Mouse (Mus musculus) limb, embryonic 15.5 days (tissue): Measurements from ENCODE around the gene Tle4. TPM values are rescaled to one million over a fixed set of nuclear protein-coding genes. Genes with fewer than 3 reads are reported as not detected.

ENCODE experiments used
- ATAC-seq: fragments of 200-750 bp; cut with Nextera tagmentation; 2 replicates; pipeline ENCODE4 v1.8.0; 2017; ENCODE audit warnings: low read depth, moderate TSS enrichment; ENCODE audit not compliant: insufficient number of reproducible peaks, low FRiP score, low TSS enrichment
- H3K27ac ChIP-seq: fragments of 300-500 bp; sonication (generic); 2 replicates; pipeline ENCODE4 v1.5.1; 2015; ENCODE audit warnings: moderate library complexity, mild to moderate bottlenecking, inconsistent platforms
- H3K27me3 ChIP-seq: fragments of 300-500 bp; sonication (generic); 2 replicates; pipeline ENCODE4 v1.6.1; 2015; ENCODE audit warnings: inconsistent platforms
- H3K36me3 ChIP-seq: fragments of 300-500 bp; sonication (generic); 2 replicates; pipeline ENCODE4 v1.6.1; 2015; ENCODE audit warnings: inconsistent platforms
- H3K4me1 ChIP-seq: fragments of 300-500 bp; sonication (generic); 2 replicates; pipeline ENCODE4 v1.6.1; 2015; ENCODE audit warnings: inconsistent platforms
- H3K4me2 ChIP-seq: fragments of 300-500 bp; sonication (generic); 2 replicates; pipeline ENCODE4 v1.6.1; 2015; ENCODE audit warnings: mild to moderate bottlenecking, inconsistent platforms
- H3K4me3 ChIP-seq: fragments of 300-500 bp; sonication (generic); 2 replicates; pipeline ENCODE4 v1.5.1; 2015; ENCODE audit warnings: mild to moderate bottlenecking, inconsistent platforms
- H3K9ac ChIP-seq: fragments of 300-500 bp; sonication (generic); 2 replicates; pipeline ENCODE4 v1.6.1; 2015; ENCODE audit warnings: inconsistent platforms
- H3K9me3 ChIP-seq: fragments of 300-500 bp; sonication (generic); 2 replicates; pipeline ENCODE4 v1.6.1; 2016; ENCODE audit warnings: inconsistent platforms
- WGBS: fragments of 180-500 bp; shearing (Covaris S2); methylation state at CpG from one replicate; pipeline ENCODE4 v1.1.7; 2015; 5-methylcytosine and 5-hydroxymethylcytosine counted together
- polyA plus RNA-seq: library from polyadenylated mRNA; unstranded; fragments of >200 nt; fragmentation: Nextera tagmentation; extraction: Ambion mirVana; gene quantifications from 2 replicates; pipeline ENCODE4 v1.2.1, GENCODE M21; 2015

Gene Tle4
- polyA plus RNA-seq, 1 experiment from 2014 or later: 14.6 TPM

GRCm38 (mm10) chr19:14547133-14547842 is 50.6 kb downstream of the Tle4 start:
- ATAC-seq: no peak
- no peaks in the 10 kb centered on the region for H3K9me3 ChIP-seq
- no peak overlapping the region for H3K9ac ChIP-seq
- no peak overlapping the region for H3K4me2 ChIP-seq
- H3K4me3 ChIP-seq: no peak overlapping the region
- H3K27ac ChIP-seq: no peak overlapping the region
- H3K27me3 ChIP-seq: no peaks in the 10 kb centered on the region
- no peaks in the 10 kb centered on the region for H3K36me3 ChIP-seq
- H3K4me1 ChIP-seq: no peaks in the 10 kb centered on the region
- 93% methylated on average over 8 of the region's 8 CpGs for WGBS

- Histone ChIP-seq H3K4me1 (no peaks in the 10 kb centered on the region), H3K27ac (no peak overlapping the region), H3K4me3 (no peak overlapping the region), H3K36me3 (no peaks in the 10 kb centered on the region), H3K4me2 (no peak overlapping the region), H3K27me3 (no peaks in the 10 kb centered on the region), H3K9ac (no peak overlapping the region), H3K9me3 (no peaks in the 10 kb centered on the region)
- no peak for ATAC-seq
- 72% methylated on average over 1 of the region's 1 CpGs for WGBS
Observed at GRCm38 (mm10) chr19:14545485-14545884, 52.4 kb downstream of the Tle4 start.

- H3K27me3 ChIP-seq: no peaks in the 10 kb centered on the region
- no peaks in the 10 kb centered on the region for H3K9me3 ChIP-seq
- no peak overlapping the region for H3K9ac ChIP-seq
- H3K4me1 ChIP-seq: no peaks in the 10 kb centered on the region
- 78% methylated on average over 1 of the region's 1 CpGs for WGBS
- no peak overlapping the region for H3K4me2 ChIP-seq
- no peaks in the 10 kb centered on the region for H3K36me3 ChIP-seq
- H3K27ac ChIP-seq: no peak overlapping the region
- no peak for ATAC-seq
- no peak overlapping the region for H3K4me3 ChIP-seq
Observed at GRCm38 (mm10) chr19:14543305-14543704, 54.5 kb downstream of the Tle4 start.

- no peak overlapping the region for H3K27ac ChIP-seq
- H3K9ac ChIP-seq: no peak overlapping the region
- no peaks in the 10 kb centered on the region for H3K36me3 ChIP-seq
- 57% methylated on average over 3 of the region's 3 CpGs for WGBS
- H3K4me1 ChIP-seq: no peaks in the 10 kb centered on the region
- H3K4me2 ChIP-seq: no peak overlapping the region
- H3K9me3 ChIP-seq: no peaks in the 10 kb centered on the region
- no peak overlapping the region for H3K4me3 ChIP-seq
- no peak for ATAC-seq
- H3K27me3 ChIP-seq: no peaks in the 10 kb centered on the region
Observed at GRCm38 (mm10) chr19:14540678-14541077, 57.2 kb downstream of the Tle4 start.

GRCm38 (mm10) chr19:14536676-14537075 is 61.2 kb downstream of the Tle4 start:
- Histone ChIP-seq H3K9ac (no peak overlapping the region), H3K4me1 (no peaks in the 10 kb centered on the region), H3K36me3 (no peaks in the 10 kb centered on the region), H3K4me3 (no peak overlapping the region), H3K4me2 (no peak overlapping the region), H3K27me3 (no peaks in the 10 kb centered on the region), H3K27ac (no peak overlapping the region), H3K9me3 (no peaks in the 10 kb centered on the region)
- WGBS: 87% methylated on average over 2 of the region's 2 CpGs
- ATAC-seq: no peak

- no peaks in the 10 kb centered on the region for H3K27me3 ChIP-seq
- no peak for ATAC-seq
- no peaks in the 10 kb centered on the region for H3K9me3 ChIP-seq
- no peak overlapping the region for H3K27ac ChIP-seq
- no peaks in the 10 kb centered on the region for H3K4me1 ChIP-seq
- H3K36me3 ChIP-seq: no peaks in the 10 kb centered on the region
- no peak overlapping the region for H3K4me2 ChIP-seq
- H3K4me3 ChIP-seq: no peak overlapping the region
- no peak overlapping the region for H3K9ac ChIP-seq
Observed at GRCm38 (mm10) chr19:14534447-14534846, 63.4 kb downstream of the Tle4 start.

GRCm38 (mm10) chr19:14532861-14533260 is 65.0 kb downstream of the Tle4 start:
- Histone ChIP-seq H3K27me3 (no peaks in the 10 kb centered on the region), H3K4me3 (no peak overlapping the region), H3K4me1 (no peaks in the 10 kb centered on the region), H3K4me2 (no peak overlapping the region), H3K36me3 (no peaks in the 10 kb centered on the region), H3K9ac (no peak overlapping the region), H3K27ac (no peak overlapping the region), H3K9me3 (no peaks in the 10 kb centered on the region)
- ATAC-seq: no peak
- WGBS: 97% methylated on average over 6 of the region's 6 CpGs

- WGBS: 72% methylated on average over 2 of the region's 2 CpGs
- Histone ChIP-seq H3K9ac (no peak overlapping the region), H3K27ac (no peak overlapping the region), H3K36me3 (peaks cover 12% of the 10 kb centered on the region), H3K9me3 (no peaks in the 10 kb centered on the region), H3K4me1 (no peaks in the 10 kb centered on the region), H3K27me3 (no peaks in the 10 kb centered on the region), H3K4me3 (no peak overlapping the region), H3K4me2 (no peak overlapping the region)
- no peak for ATAC-seq
Observed at GRCm38 (mm10) chr19:14520098-14520802, 77.6 kb downstream of the Tle4 start.

GRCm38 (mm10) chr19:14519186-14519585 is 78.7 kb downstream of the Tle4 start:
- ATAC-seq: no peak
- WGBS: 76% methylated on average over 7 of the region's 7 CpGs
- no peak overlapping the region for H3K9ac ChIP-seq

GRCm38 (mm10) chr19:14518438-14519044 is 79.3 kb downstream of the Tle4 start:
- no peak overlapping the region for H3K9ac ChIP-seq
- H3K27me3 ChIP-seq: no peaks in the 10 kb centered on the region
- no peaks in the 10 kb centered on the region for H3K4me1 ChIP-seq
- H3K4me3 ChIP-seq: no peak overlapping the region
- no peak overlapping the region for H3K4me2 ChIP-seq
- WGBS: 53% methylated on average over 9 of the region's 9 CpGs
- H3K27ac ChIP-seq: no peak overlapping the region
- H3K36me3 ChIP-seq: peaks cover 13% of the 10 kb centered on the region
- no peak for ATAC-seq
- H3K9me3 ChIP-seq: no peaks in the 10 kb centered on the region

More at GRCm38 (mm10) chr19:14519186-14519585, 78.7 kb downstream of the Tle4 start:
- no peaks in the 10 kb centered on the region for H3K27me3 ChIP-seq
- no peaks in the 10 kb centered on the region for H3K9me3 ChIP-seq
- H3K4me2 ChIP-seq: no peak overlapping the region
- H3K4me1 ChIP-seq: no peaks in the 10 kb centered on the region
- no peak overlapping the region for H3K27ac ChIP-seq
- peaks cover 13% of the 10 kb centered on the region for H3K36me3 ChIP-seq
- H3K4me3 ChIP-seq: no peak overlapping the region

GRCm38 (mm10) chr19:14516420-14516819 is 81.4 kb downstream of the Tle4 start:
- Histone ChIP-seq H3K36me3 (peaks cover 13% of the 10 kb centered on the region), H3K4me2 (no peak overlapping the region), H3K27me3 (no peaks in the 10 kb centered on the region), H3K27ac (no peak overlapping the region), H3K9me3 (no peaks in the 10 kb centered on the region), H3K4me3 (no peak overlapping the region), H3K9ac (no peak overlapping the region), H3K4me1 (no peaks in the 10 kb centered on the region)
- WGBS: 89% methylated on average over 1 of the region's 1 CpGs
- ATAC-seq: no peak

- no peaks in the 10 kb centered on the region for H3K4me1 ChIP-seq
- WGBS: 37% methylated on average over 4 of the region's 4 CpGs
- no peaks in the 10 kb centered on the region for H3K9me3 ChIP-seq
- no peaks in the 10 kb centered on the region for H3K36me3 ChIP-seq
- no peak overlapping the region for H3K9ac ChIP-seq
- no peak for ATAC-seq
- H3K4me2 ChIP-seq: no peak overlapping the region
- H3K27ac ChIP-seq: no peak overlapping the region
- no peaks in the 10 kb centered on the region for H3K27me3 ChIP-seq
- no peak overlapping the region for H3K4me3 ChIP-seq
Observed at GRCm38 (mm10) chr19:14508819-14509218, 89.0 kb downstream of the Tle4 start.
